Mouse (Mus musculus) E14TG2a.4 (cell line): Measurements from ENCODE around the gene Ormdl1.

Experiments used
- CTCF ChIP-seq: conservative IDR thresholded peaks from 2 replicates; pipeline ENCODE4 v1.5.1; 2014; ENCODE audit warnings: low read length
- NANOG ChIP-seq: IDR thresholded peaks from 2 replicates; pipeline ENCODE4 v1.6.1; 2014; ENCODE audit warnings: borderline replicate concordance, low read length, mixed read lengths
- POU5F1 ChIP-seq: IDR thresholded peaks from 2 replicates; pipeline ENCODE4 v1.6.1; 2014; ENCODE audit warnings: low read length, borderline replicate concordance

DNA sequence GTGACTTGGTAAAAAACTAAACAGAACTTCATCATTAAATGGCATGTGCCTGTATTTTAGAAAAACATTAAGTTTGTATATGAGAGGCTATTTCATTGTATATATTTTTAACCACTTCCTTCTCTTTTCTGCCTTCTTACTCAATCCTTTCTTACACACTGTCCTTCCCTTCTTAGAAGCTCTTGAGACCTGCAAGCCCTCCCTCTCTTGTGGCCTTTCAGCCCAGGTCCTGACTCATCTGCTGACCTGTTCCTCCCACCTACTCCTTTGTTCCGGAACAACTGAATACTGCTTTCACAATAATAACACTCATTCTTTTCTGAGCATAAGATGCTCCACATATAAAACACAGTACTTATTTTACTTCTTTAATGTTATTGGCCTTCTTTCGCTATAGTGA lies 44.2 kb downstream of the Ormdl1 start:
- TF ChIP-seq CTCF (no peak), POU5F1 (no peak), NANOG (no peak)
